Mouse (Mus musculus): Measurements from ENCODE around the gene Col6a5.

Gene Col6a5

DNA sequence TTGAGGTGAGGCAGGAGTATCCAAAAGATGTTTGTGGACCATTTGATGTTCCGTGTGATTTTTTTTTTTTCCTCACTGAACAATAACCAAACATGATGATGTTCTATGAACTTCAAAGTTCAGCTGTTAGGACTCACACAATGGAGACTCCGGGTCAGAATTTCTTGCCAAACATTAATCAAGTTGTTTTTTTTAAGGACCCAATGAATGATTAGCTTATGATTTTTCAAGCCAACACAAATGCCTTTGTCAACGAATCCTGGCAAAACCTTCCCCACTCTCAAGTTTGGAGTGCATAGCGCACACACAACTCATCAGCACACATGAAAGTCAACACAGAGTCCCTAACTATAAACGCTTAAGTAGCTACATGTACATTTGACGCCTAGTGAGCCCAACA lies 139.7 kb downstream of the Col6a5 start:
- no peak for DNase-seq (ENCODE audit: low spot score)

DNA sequence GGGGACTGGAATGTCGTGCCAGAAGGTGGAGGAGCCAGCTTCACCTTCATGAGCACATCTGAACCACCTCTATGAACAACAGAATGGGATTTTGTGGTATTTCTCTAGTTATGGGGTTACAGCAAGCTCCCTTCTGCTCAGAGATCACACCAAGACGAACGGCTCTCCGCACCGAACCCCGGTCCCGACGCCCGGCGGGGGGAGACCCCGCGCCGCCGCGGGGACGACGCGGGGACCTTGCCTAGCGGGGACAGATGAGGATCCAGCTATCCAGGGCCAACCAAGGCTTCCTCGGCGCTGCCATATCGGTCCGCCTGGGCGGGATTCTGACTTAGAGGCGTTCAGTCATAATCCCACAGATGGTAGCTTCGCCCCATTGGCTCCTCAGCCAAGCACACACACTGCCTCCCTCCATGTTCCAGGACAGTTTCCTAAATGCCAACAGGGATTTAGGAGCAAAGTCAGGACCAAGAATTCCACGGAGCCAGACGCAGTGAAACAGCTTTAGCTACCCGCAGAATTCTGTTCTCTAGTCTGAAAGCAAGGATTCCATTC lies 141.2 kb downstream of the Col6a5 start:
- no peak for DNase-seq (ENCODE audit: low spot score)

DNA sequence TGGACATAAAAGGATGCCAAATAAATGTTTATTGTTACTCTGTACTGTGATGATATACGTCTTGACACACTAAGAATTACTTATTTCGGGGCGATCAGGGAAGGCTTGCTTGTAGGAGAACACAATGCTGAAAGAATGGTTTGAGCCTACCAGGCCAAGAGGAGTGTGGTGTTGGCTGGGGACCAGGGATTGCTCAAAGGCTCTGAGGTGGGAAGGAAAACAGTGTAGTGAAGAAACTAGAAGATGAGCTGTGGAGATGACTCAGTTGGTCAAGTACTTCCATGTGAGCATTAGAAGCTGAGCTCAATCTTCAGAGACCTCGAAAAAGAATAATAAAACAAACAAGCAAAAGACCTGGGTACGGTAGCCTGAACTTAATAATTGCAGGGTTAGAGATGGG lies 146.0 kb downstream of the Col6a5 start:
- no peak for DNase-seq (ENCODE audit: low spot score)

GRCm38 (mm10) chr9:105811458-105811857 lies 149.0 kb downstream of the Col6a5 start:
- no peak for DNase-seq (ENCODE audit: low spot score)

GRCm38 (mm10) chr9:105808920-105809505 lies 151.4 kb downstream of the Col6a5 start:
- no peak for DNase-seq (ENCODE audit: low spot score)

Data from T-cell, adult 2 months (primary cell).